Mouse (Mus musculus) liver, embryonic 14.5 days (tissue): ENCODE measurements around the gene Nccrp1.

Experiments
- CTCF ChIP-seq: IDR thresholded peaks from 2 replicates; pipeline ENCODE4 v1.5.1; 2016; ENCODE audit warnings: antibody characterized with exemption, low read depth, control low read depth
- EP300 ChIP-seq: IDR thresholded peaks from 2 replicates; pipeline ENCODE4 v1.6.1; 2016; ENCODE audit warnings: antibody characterized with exemption, low read depth

GRCm38 (mm10) chr7:28558486-28558885, 11.4 kb upstream of the Nccrp1 start:
- TF ChIP-seq CTCF, result no peak
- no peak for TF ChIP-seq EP300
